Mouse (Mus musculus) embryonic facial prominence, embryonic 11.5 days (tissue): ENCODE data around the gene Psmc3ip. TPM values are rescaled to one million over a fixed set of nuclear protein-coding genes. Genes with fewer than 3 reads are reported as not detected.
"Not testable (repeated sequence)": the region's sequence is repeated elsewhere in the genome, so short reads cannot be mapped to it uniquely, and the experiment has no call there.

Source experiments
- ATAC-seq: fragments of 200-750 bp; cut with Nextera tagmentation; replicated peaks from 2 replicates; pipeline ENCODE4 v1.8.0; 2017; ENCODE audit warnings: low read depth; ENCODE audit not compliant: insufficient number of reproducible peaks, low FRiP score, low TSS enrichment
- DNase-seq: peaks from one replicate; pipeline ENCODE4 v3.0.0-alpha.2; 2015; ENCODE audit warnings: low spot score
- H3K27ac ChIP-seq: fragments of 300-500 bp; sonication (generic); replicated peaks from 2 replicates; pipeline ENCODE4 v1.5.1; 2014; ENCODE audit warnings: mild to moderate bottlenecking, low read depth, low read length, control low read depth
- H3K27me3 ChIP-seq: fragments of 300-500 bp; sonication (generic); 2 replicates; pipeline ENCODE4 v1.6.1; 2014; ENCODE audit warnings: mild to moderate bottlenecking, low read length, moderate library complexity, mixed read lengths; ENCODE audit not compliant: control insufficient read depth, insufficient read depth
- H3K36me3 ChIP-seq: fragments of 300-500 bp; sonication (generic); replicated peaks from 2 replicates; pipeline ENCODE4 v1.6.1; 2014; ENCODE audit warnings: low read depth, mild to moderate bottlenecking, low read length, moderate library complexity, mixed read lengths; ENCODE audit not compliant: control insufficient read depth, insufficient read depth
- H3K4me1 ChIP-seq: fragments of 300-500 bp; sonication (generic); 2 replicates; pipeline ENCODE4 v1.6.1; 2014; ENCODE audit warnings: low read length, mixed read lengths; ENCODE audit not compliant: control insufficient read depth, insufficient read depth
- H3K4me2 ChIP-seq: fragments of 300-500 bp; sonication (generic); 2 replicates; pipeline ENCODE4 v1.6.1; 2014; ENCODE audit warnings: low read depth, mild to moderate bottlenecking, control low read depth, low read length, moderate library complexity
- H3K4me3 ChIP-seq: fragments of 300-500 bp; sonication (generic); 2 replicates; pipeline ENCODE4 v1.5.1; 2014; ENCODE audit warnings: low read depth, low read length, control low read depth
- H3K9ac ChIP-seq: fragments of 300-500 bp; sonication (generic); replicated peaks from 2 replicates; pipeline ENCODE4 v1.6.1; 2014; ENCODE audit warnings: mild to moderate bottlenecking, control low read depth, low read length
- H3K9me3 ChIP-seq: fragments of 300-500 bp; sonication (generic); replicated peaks from 2 replicates; pipeline ENCODE4 v1.6.1; 2016; ENCODE audit warnings: mild to moderate bottlenecking, low read length, inconsistent platforms, mixed read lengths; ENCODE audit not compliant: control insufficient read depth
- WGBS: fragments of 180-500 bp; shearing (Covaris S2); extraction: QIAGEN DNeasy Blood & Tissue Kit; methylation state at CpG from one replicate; pipeline ENCODE4 v1.1.7; 2014; 5-methylcytosine and 5-hydroxymethylcytosine counted together
- polyA plus RNA-seq: library from polyadenylated mRNA; unstranded; fragments of >200 nt; fragmentation: Nextera tagmentation; extraction: Ambion mirVana; gene quantifications from 2 replicates; pipeline ENCODE4 v1.2.1, GENCODE M21; 2014

The Psmc3ip gene
- polyA plus RNA-seq, 1 experiment from 2014 or later: 62.4 TPM

DNA sequence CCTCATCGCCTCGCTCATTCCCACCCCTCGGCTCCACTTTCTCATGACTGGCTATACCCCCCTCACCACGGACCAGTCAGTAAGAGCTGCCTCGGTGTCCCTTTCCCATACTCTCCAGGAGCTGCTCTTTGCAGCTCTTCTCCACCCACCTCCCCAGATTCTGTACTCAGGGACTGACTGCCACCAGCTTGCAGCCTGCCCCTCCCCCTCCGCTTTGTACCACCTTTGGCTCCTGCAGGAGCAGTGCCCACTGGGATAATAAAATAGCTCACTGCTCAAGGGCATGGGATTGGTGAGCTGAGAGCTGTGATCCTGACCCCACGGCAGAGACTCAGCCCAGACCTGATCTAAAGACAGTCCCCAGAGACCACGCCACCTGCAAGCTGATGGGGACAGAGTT, 29.3 kb upstream of the Psmc3ip start:
- H3K9ac ChIP-seq, H3K4me1 ChIP-seq, H3K4me2 ChIP-seq, H3K4me3 ChIP-seq, H3K9me3 ChIP-seq, ATAC-seq, H3K36me3 ChIP-seq, DNase-seq, H3K27me3 ChIP-seq, H3K27ac ChIP-seq: not testable (repeated sequence)
- WGBS: 95% methylated on average over 8 of the region's 8 CpGs

DNA sequence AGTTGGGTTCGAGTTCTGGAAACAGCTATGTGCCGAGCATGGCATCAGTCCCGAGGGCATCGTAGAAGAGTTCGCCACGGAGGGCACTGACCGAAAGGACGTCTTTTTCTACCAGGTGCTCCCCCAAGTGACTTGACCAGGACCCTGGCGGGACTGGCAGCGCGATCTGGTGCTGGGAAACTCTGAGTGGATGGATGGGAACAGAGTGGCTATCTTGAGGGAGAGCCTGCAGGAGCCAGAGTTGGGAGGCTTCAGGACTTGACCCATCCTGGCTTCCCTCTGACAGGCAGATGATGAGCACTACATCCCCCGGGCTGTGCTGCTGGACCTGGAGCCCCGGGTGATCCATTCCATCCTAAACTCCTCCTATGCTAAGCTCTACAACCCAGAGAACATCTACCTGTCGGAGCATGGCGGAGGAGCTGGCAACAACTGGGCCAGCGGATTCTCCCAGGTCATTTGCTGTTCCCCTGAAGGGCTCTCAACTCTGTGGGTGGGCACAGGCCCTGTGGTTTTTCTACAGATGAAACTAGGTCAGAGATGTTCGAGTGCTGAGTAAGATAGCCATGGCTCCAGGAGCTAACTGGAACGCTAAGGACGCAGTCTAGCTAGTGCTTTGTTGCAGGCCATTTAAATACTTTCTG, 25.4 kb upstream of the Psmc3ip start:
- Histone ChIP-seq H3K27me3 (no peaks in the 10 kb centered on the region), H3K4me1 (peaks cover 10% of the 10 kb centered on the region), H3K36me3 (no peaks in the 10 kb centered on the region; the same call in 1 of the 2 replicates), H3K4me3 (peak overlapping the region; percentile 73), H3K9ac (peak overlapping the region; percentile 86), H3K9me3 (no peaks in the 10 kb centered on the region), H3K4me2 (peak overlapping the region; percentile 92), H3K27ac (peak overlapping the region; percentile 87)
- no peak for DNase-seq
- WGBS: 25% methylated on average over 19 of the region's 19 CpGs
- no peak for ATAC-seq

DNA sequence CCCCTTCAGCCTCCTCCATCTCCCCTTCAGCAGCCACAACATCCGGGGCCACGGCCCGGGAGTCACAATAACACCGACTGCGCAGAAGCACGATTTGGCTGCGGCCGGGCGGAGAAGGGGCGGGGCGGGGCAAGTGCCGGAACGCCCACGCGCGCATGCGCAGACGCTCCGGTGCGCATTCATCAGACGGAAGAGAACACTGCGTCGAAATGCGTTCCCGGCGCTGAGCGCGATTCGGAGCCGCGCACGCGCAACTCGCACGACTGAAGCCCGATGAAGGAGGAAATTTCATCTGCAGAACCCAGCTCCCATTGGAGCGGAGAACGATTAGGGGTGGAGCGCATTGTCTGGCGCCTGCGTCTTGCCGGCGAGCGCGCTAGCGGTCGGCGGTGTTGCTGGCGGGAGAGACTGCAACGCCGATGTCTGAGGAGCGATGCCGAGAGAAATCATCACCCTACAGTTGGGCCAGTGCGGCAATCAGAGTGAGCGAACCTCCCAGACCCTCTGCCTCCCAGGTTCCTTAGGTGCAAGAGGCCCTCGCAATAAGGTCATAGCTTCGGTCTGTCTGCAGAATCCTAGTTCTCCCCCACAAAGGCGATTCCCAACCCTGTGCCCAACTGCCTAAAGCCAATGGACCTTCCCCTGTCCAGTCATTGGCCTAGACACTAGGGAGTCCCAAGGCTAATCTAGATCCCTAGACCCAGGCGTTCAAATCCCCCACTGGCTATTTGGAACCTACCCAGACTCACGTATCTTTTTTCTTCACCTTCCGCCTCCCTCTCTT, 24.7 kb upstream of the Psmc3ip start, which contains the start of the genes Retreg3 and Tubg1:
Gene Retreg3 (minus strand): TSS at position 133 of the 784 bp plus-strand sequence.
Gene Tubg1 (plus strand): TSS at position 178 of the 784 bp plus-strand sequence.
- H3K4me1 ChIP-seq: peaks cover 10% of the 10 kb centered on the region
- peak; percentile 100 for DNase-seq
- peak within 1 kb of the TSS; percentile 73 for H3K4me3 ChIP-seq
- H3K9ac ChIP-seq: peak within 1 kb of the TSS; percentile 86
- H3K36me3 ChIP-seq: no peaks in the 10 kb centered on the region; the same call in 1 of the 2 replicates
- under 1% methylated on average over 61 of the region's 61 CpGs for WGBS
- H3K27me3 ChIP-seq: no peaks in the 10 kb centered on the region
- H3K4me2 ChIP-seq: peak within 1 kb of the TSS; percentile 92
- ATAC-seq: peak; percentile 88
- no peaks in the 10 kb centered on the region for H3K9me3 ChIP-seq
- H3K27ac ChIP-seq: peak within 1 kb of the TSS; percentile 87

DNA sequence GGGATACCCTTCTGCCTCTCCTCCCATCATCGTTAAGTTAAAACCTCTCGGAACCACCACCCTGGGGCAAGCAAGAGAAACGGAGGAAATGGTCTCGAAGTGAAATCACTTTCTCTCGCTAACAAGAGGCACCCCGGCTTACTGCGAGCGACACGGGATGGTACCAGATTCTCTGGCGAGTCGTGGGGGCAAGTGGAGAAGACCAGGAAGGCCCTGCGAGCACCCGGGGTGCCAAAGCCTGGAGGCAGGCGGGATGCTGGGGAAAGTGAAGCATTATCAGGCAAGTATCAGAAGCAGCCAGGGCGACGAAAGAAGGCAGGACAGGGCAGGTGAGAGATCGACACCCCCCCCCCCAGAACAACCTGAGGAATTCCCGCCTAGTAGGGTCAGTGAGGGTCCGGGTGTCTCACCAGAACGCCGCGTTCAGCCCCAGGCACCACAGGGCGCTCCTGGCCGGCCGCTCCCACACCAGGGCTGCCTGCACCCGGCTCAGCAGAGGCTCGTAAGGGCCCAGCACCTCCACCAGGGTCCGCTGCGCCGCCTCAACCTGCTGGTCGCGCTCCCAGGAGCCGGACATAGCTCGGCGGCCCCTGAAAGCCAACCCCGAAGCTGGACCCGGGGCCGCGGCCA, 24.0 kb upstream of the Psmc3ip start:
- H3K9ac ChIP-seq: peak overlapping the region; percentile 82
- peak; percentile 74 for ATAC-seq
- H3K36me3 ChIP-seq: no peaks in the 10 kb centered on the region; the same call in 1 of the 2 replicates
- under 1% methylated on average over 38 of the region's 39 CpGs for WGBS
- H3K4me2 ChIP-seq: peak overlapping the region; percentile 88
- peak overlapping the region; percentile 73 for H3K4me3 ChIP-seq
- peaks cover 10% of the 10 kb centered on the region for H3K4me1 ChIP-seq
- H3K27ac ChIP-seq: peak overlapping the region; percentile 1
- H3K27me3 ChIP-seq: no peaks in the 10 kb centered on the region
- DNase-seq: no peak
- no peaks in the 10 kb centered on the region for H3K9me3 ChIP-seq

DNA sequence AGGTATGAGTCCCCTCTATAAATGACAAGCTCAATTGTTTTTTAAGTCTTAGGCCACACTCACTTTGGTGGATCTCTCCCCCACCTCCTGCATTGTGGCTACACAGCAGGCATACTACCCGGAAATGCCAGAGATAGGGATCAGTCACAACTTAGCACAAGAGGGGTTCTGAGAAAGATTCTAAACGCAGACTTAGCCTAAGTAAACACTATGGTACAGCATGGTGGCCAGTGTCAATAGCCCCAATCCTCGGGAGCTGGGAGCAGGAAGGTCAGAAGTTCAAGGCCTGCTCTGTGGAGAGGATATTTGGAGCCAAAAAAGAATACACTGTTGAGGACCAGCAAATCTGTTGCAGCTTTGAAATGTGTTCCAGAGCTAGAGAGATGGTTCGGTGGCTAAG, 22.9 kb upstream of the Psmc3ip start:
- no peaks in the 10 kb centered on the region; the same call in 1 of the 2 replicates for H3K36me3 ChIP-seq
- H3K4me1 ChIP-seq: peaks cover 10% of the 10 kb centered on the region
- no peak for ATAC-seq
- H3K27me3 ChIP-seq: no peaks in the 10 kb centered on the region
- no peak for DNase-seq
- H3K9me3 ChIP-seq: no peaks in the 10 kb centered on the region
- peak overlapping the region; percentile 82; the same call in 1 of the 2 replicates for H3K9ac ChIP-seq
- no peak overlapping the region for H3K27ac ChIP-seq
- 31% methylated on average over 4 of the region's 4 CpGs for WGBS
- peak overlapping the region; percentile 88 for H3K4me2 ChIP-seq
- peak overlapping the region; percentile 73; the same call in 1 of the 2 replicates for H3K4me3 ChIP-seq

DNA sequence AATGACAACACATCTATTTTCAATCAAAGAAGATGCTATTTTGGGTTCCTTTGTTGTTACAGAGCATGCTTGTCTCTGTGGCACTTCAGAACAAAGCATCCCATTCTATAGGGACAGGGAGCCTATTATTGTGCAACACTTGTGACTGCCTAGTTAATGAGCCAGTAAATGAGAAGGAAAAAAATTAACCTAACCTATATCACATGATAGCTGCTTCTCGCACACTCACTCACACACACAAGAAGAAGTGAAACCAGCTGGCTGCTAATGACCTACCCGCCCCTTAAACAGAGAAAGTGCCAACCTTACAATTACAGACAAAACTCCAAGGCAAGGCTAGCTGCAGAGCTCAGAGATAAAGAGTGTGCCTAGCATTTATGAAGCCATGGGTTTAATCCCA, 20.3 kb upstream of the Psmc3ip start:
- Histone ChIP-seq H3K4me3 (no peak overlapping the region), H3K9ac (no peak overlapping the region), H3K27ac (no peak overlapping the region), H3K9me3 (no peaks in the 10 kb centered on the region), H3K4me1 (peaks cover 8% of the 10 kb centered on the region), H3K27me3 (no peaks in the 10 kb centered on the region), H3K36me3 (no peaks in the 10 kb centered on the region), H3K4me2 (no peak overlapping the region)
- ATAC-seq: no peak
- DNase-seq: no peak
- WGBS: 68% methylated on average over 2 of the region's 2 CpGs

- WGBS: 93% methylated on average over 3 of the region's 3 CpGs
- no peak for DNase-seq
- Histone ChIP-seq H3K4me1 (no peaks in the 10 kb centered on the region), H3K4me2 (no peak overlapping the region), H3K9me3 (no peaks in the 10 kb centered on the region), H3K27me3 (no peaks in the 10 kb centered on the region), H3K36me3 (no peaks in the 10 kb centered on the region), H3K4me3 (no peak overlapping the region), H3K27ac (no peak overlapping the region), H3K9ac (no peak overlapping the region)
- ATAC-seq: no peak
Measured at GRCm38 (mm10) chr11:101112186-101112585, 16.9 kb upstream of the Psmc3ip start.
